Mouse (Mus musculus) kidney, adult 2 months (tissue): Measurements from ENCODE around the gene Ppy. TPM values are rescaled to one million over a fixed set of nuclear protein-coding genes. Genes with fewer than 3 reads are reported as not detected.

Experiments
- DNase-seq: peaks from one replicate; pipeline ENCODE4 v3.0.0; 2021
- H3K27ac ChIP-seq: fragments of 200-500 bp; 2 replicates; pipeline ENCODE4 v1.5.1; 2012; ENCODE audit warnings: low read depth, low read length, control low read depth, inconsistent platforms; ENCODE audit not compliant: insufficient read depth
- H3K27me3 ChIP-seq: fragments of 200-500 bp; replicated peaks from 2 replicates; pipeline ENCODE4 v1.6.1; 2012; ENCODE audit warnings: mild to moderate bottlenecking, moderate library complexity, low read length, inconsistent platforms; ENCODE audit not compliant: control insufficient read depth, insufficient read depth
- H3K36me3 ChIP-seq: fragments of 200-500 bp; 2 replicates; pipeline ENCODE4 v1.6.1; 2012; ENCODE audit warnings: mild to moderate bottlenecking, moderate library complexity, low read length, inconsistent platforms; ENCODE audit not compliant: control insufficient read depth, insufficient read depth
- H3K4me1 ChIP-seq: fragments of 200-500 bp; 2 replicates; pipeline ENCODE4 v1.6.1; 2011; ENCODE audit warnings: low read length; ENCODE audit not compliant: control insufficient read depth, insufficient read depth
- H3K4me3 ChIP-seq: fragments of 200-500 bp; 2 replicates; pipeline ENCODE4 v1.5.1; 2011; ENCODE audit warnings: mild to moderate bottlenecking, low read depth, low read length, control low read depth; ENCODE audit not compliant: insufficient read depth
- CTCF ChIP-seq: fragments of 200-500 bp; conservative IDR thresholded peaks from 2 replicates; pipeline ENCODE4 v1.5.1; 2011; ENCODE audit warnings: low read depth, mild to moderate bottlenecking, control low read depth, low read length, moderate library complexity, mixed read lengths; ENCODE audit not compliant: insufficient read depth, insufficient read length
- POLR2A ChIP-seq: fragments of 200-500 bp; IDR thresholded peaks from one replicate; pipeline ENCODE4 v1.6.1; 2011; ENCODE audit warnings: low read depth, low read length, control low read depth
- WGBS: fragments of 180-500 bp; shearing (Covaris S2); methylation state at CpG from one replicate; pipeline ENCODE4 v1.1.7; 2018; 5-methylcytosine and 5-hydroxymethylcytosine counted together
- polyA plus RNA-seq: library from polyadenylated mRNA; depleted of rRNA; stranded (reverse); fragments of >200 nt; gene quantifications from 2 replicates; pipeline ENCODE4 v1.2.3, GENCODE M21; 2012; rRNA removed

The Ppy gene
- polyA plus RNA-seq, 1 experiment, result not detected

- no peak overlapping the region for H3K27ac ChIP-seq
- no peaks in the 10 kb centered on the region for H3K36me3 ChIP-seq
- 39% methylated on average over 9 of the region's 9 CpGs for WGBS
- peaks cover 4% of the 10 kb centered on the region; the same call in 1 of the 2 replicates for H3K4me1 ChIP-seq
- no peaks in the 10 kb centered on the region for H3K27me3 ChIP-seq
- H3K4me3 ChIP-seq, result no peak overlapping the region
- DNase-seq, result peak; percentile 54
- TF ChIP-seq POLR2A, result no peak
- TF ChIP-seq CTCF, result peak; percentile 67
Observed at GRCm38 (mm10) chr11:102053847-102054246, 47.3 kb downstream of the Ppy start.

- peak overlapping the region; percentile 81 for H3K27ac ChIP-seq
- 19% methylated on average over 7 of the region's 7 CpGs for WGBS
- TF ChIP-seq POLR2A, result no peak
- TF ChIP-seq CTCF, result no peak
- no peaks in the 10 kb centered on the region for H3K27me3 ChIP-seq
- H3K4me1 ChIP-seq, result peaks cover 4% of the 10 kb centered on the region; the same call in 1 of the 2 replicates
- DNase-seq, result peak; percentile 86
- H3K4me3 ChIP-seq, result no peak overlapping the region
- H3K36me3 ChIP-seq, result no peaks in the 10 kb centered on the region
Observed at GRCm38 (mm10) chr11:102053183-102053582, 47.9 kb downstream of the Ppy start.

GRCm38 (mm10) chr11:102052697-102053096 lies 48.4 kb downstream of the Ppy start:
- 78% methylated on average over 12 of the region's 12 CpGs for WGBS

GRCm38 (mm10) chr11:102051954-102052353 lies 49.2 kb downstream of the Ppy start:
- Histone ChIP-seq H3K27me3 (no peaks in the 10 kb centered on the region), H3K4me1 (peaks cover 4% of the 10 kb centered on the region; the same call in 1 of the 2 replicates), H3K27ac (peak overlapping the region; percentile 81), H3K36me3 (no peaks in the 10 kb centered on the region), H3K4me3 (no peak overlapping the region)
- no peak for TF ChIP-seq POLR2A
- no peak for TF ChIP-seq CTCF
- WGBS, result 61% methylated on average over 4 of the region's 4 CpGs
- DNase-seq, result peak; percentile 63

More at GRCm38 (mm10) chr11:102052697-102053096, 48.4 kb downstream of the Ppy start:
- Histone ChIP-seq H3K27ac (peak overlapping the region; percentile 81), H3K4me3 (no peak overlapping the region), H3K27me3 (no peaks in the 10 kb centered on the region), H3K36me3 (no peaks in the 10 kb centered on the region), H3K4me1 (peaks cover 4% of the 10 kb centered on the region; the same call in 1 of the 2 replicates)
- TF ChIP-seq CTCF (no peak), POLR2A (no peak)
- DNase-seq, result no peak

GRCm38 (mm10) chr11:102051541-102051940 lies 49.6 kb downstream of the Ppy start:
- no peak for TF ChIP-seq CTCF
- TF ChIP-seq POLR2A, result no peak
- WGBS, result 67% methylated on average over 4 of the region's 4 CpGs
- no peak overlapping the region for H3K4me3 ChIP-seq
- H3K36me3 ChIP-seq, result no peaks in the 10 kb centered on the region
- H3K27me3 ChIP-seq, result no peaks in the 10 kb centered on the region
- H3K4me1 ChIP-seq, result peaks cover 4% of the 10 kb centered on the region; the same call in 1 of the 2 replicates
- peak overlapping the region; percentile 81 for H3K27ac ChIP-seq
- peak; percentile 90 for DNase-seq

Other genes starting within 250 kb of the Ppy start
- gene Meox1, start 206.9 kb downstream of the Ppy start, polyA plus RNA-seq, result 3.5 and 4.8 TPM in 2 replicates
- gene Sost, start 134.3 kb downstream of the Ppy start, polyA plus RNA-seq, result 2.0 TPM in 2 replicates
- gene Cfap97d1, start 117.0 kb downstream of the Ppy start, polyA plus RNA-seq, result not detected in 2 replicates
- 67.8 and 92.4 TPM in 2 replicates for gene Dusp3, start 114.3 kb downstream of the Ppy start, polyA plus RNA-seq
- 2.3 and 3.5 TPM in 2 replicates for gene Mpp3, start 72.9 kb downstream of the Ppy start, polyA plus RNA-seq
- gene Cd300lg, start 59.8 kb downstream of the Ppy start, polyA plus RNA-seq, result 62.1 and 67.1 TPM in 2 replicates
- gene Mpp2, start 12.8 kb downstream of the Ppy start, polyA plus RNA-seq, result 4.9 and 5.9 TPM in 2 replicates
- gene Pyy, start 6.5 kb upstream of the Ppy start, polyA plus RNA-seq, result not detected in 2 replicates
- 0.23 and 0.39 TPM in 2 replicates for gene Nags, start 44.2 kb upstream of the Ppy start, polyA plus RNA-seq
- 17.7 and 18.3 TPM in 2 replicates for gene Tmem101, start 55.1 kb upstream of the Ppy start, polyA plus RNA-seq
- 33.0 and 39.6 TPM in 2 replicates for gene Lsm12, start 84.0 kb upstream of the Ppy start, polyA plus RNA-seq
- gene G6pc3, start 88.3 kb upstream of the Ppy start, polyA plus RNA-seq, result 127 and 138 TPM in 2 replicates
- 69.2 TPM in 2 replicates for gene Hdac5, start 128.8 kb upstream of the Ppy start, polyA plus RNA-seq
- 0.41 and 0.81 TPM in 2 replicates for gene BC030867, start 147.6 kb upstream of the Ppy start, polyA plus RNA-seq
- 0.10 and 0.70 TPM in 2 replicates for gene Asb16, start 167.4 kb upstream of the Ppy start, polyA plus RNA-seq
- gene Tmub2, start 183.6 kb upstream of the Ppy start, polyA plus RNA-seq, result 59.7 and 66.9 TPM in 2 replicates
- gene Atxn7l3, start 195.3 kb upstream of the Ppy start, polyA plus RNA-seq, result 28.0 TPM in 2 replicates
- gene Ubtf, start 218.4 kb upstream of the Ppy start, polyA plus RNA-seq, result 27.0 and 30.3 TPM in 2 replicates